Mouse (Mus musculus): ENCODE data around the gene Zfp961.

GRCm38 (mm10) chr8:71964051-71964450 lies 13.2 kb downstream of the Zfp961 start:
- no peak for TF ChIP-seq CTCF (IDR thresholded peaks at IDR 0.05; ENCODE audit: low read depth)
- TF ChIP-seq EP300 (IDR thresholded peaks at IDR 0.05; ENCODE audit: low read depth), result no peak

All from liver, postnatal 0 days (tissue).